9 mouse cellular contexts compared by ENCODE assay signal in the genomic region with DNA sequence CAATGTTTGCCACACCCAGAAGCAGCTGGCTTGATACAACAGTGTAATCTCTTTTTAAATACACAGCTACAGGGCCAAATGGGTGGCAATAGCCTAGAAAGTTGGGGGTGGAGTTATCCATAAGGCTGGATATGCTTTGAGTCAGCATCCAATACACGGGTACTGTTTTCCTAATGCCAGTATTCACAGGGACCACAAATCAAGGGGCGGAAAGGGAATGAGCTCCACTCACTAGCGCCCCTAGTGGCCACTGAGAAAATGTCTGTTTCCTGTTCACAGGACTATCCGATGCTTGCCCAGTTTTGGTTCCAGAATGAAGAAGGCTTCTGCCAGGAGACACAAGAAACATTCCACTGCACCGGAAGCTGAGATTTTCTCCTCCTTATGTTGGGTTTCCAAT. TPM values are rescaled to one million over a fixed set of nuclear protein-coding genes. Genes with fewer than 3 reads are reported as not detected.
DNase-seq lines count a peak whose midpoint lies in the region; ATAC-seq and TF ChIP-seq lines count a peak whose summit lies in the region.
"Had no signal": no experiment of that assay in that cellular context is flagged by ENCODE, and none has a peak within 500 bp of the region (broad histone marks: within the 10 kb centered on the region; RNA-seq: fewer than 3 reads in every experiment).

No protein-coding gene starts in this region.

- ATAC-seq in cerebellum, adult (ENCODE audit: insufficient number of reproducible peaks, low FRiP score, low TSS enrichment): no peak
- ATAC-seq in hindbrain, embryonic 16.5 days: 0 out of 2 replicates have a peak, but pooled peaks have one; percentile 37

- H3K27ac ChIP-seq in thymus, adult 2 months (ENCODE audit: control insufficient read depth, insufficient read depth, low read length): no peak overlapping the region
- no peak overlapping the region for H3K27ac ChIP-seq in hindbrain, embryonic 16.5 days (ENCODE audit: low read depth, low read length)
- H3K27ac ChIP-seq: hindbrain, embryonic 15.5 days had no signal

- TF ChIP-seq CTCF in thymus, adult 2 months (IDR thresholded peaks at IDR 0.05; ENCODE audit: borderline replicate concordance, control insufficient read depth, extremely low read depth, insufficient read depth, low read length, poor library complexity): no peak

- H3K27me3 ChIP-seq in thymus, adult 2 months (ENCODE audit: control insufficient read depth, insufficient read depth, low read length): no peaks in the 10 kb centered on the region
- H3K27me3 ChIP-seq in hindbrain, embryonic 16.5 days (replicated peaks; ENCODE audit: control insufficient read depth, insufficient read depth, low read length): no peaks in the 10 kb centered on the region
- H3K27me3 ChIP-seq in splenic B cell, adult 2 months (ENCODE audit: control insufficient read depth, insufficient read depth, low read length, poor library complexity, severe bottlenecking): no peaks in the 10 kb centered on the region
- H3K27me3 ChIP-seq: hindbrain, embryonic 15.5 days had no signal

- no peak overlapping the region for H3K4me2 ChIP-seq in hindbrain, embryonic 16.5 days (ENCODE audit: low read length)
- H3K4me2 ChIP-seq: hindbrain, embryonic 15.5 days had no signal

- no peak overlapping the region for H3K9ac ChIP-seq in hindbrain, embryonic 16.5 days (ENCODE audit: low read depth, low read length)
- H3K9ac ChIP-seq: hindbrain, embryonic 15.5 days had no signal

- H3K4me1 ChIP-seq in thymus, adult 2 months (replicated peaks; ENCODE audit: control insufficient read depth, insufficient read depth, low read length): no peaks in the 10 kb centered on the region
- no peaks in the 10 kb centered on the region for H3K4me1 ChIP-seq in hindbrain, embryonic 16.5 days (ENCODE audit: control insufficient read depth, insufficient read depth, low read depth, low read length)
- H3K4me1 ChIP-seq: hindbrain, embryonic 15.5 days had no signal

- WGBS in thymus, adult 2 months: 34% methylated on average over 5 of the region's 5 CpGs
- 19% methylated on average over 5 of the region's 5 CpGs for WGBS in hindbrain, embryonic 16.5 days

- H3K9me3 ChIP-seq in hindbrain, embryonic 16.5 days (ENCODE audit: control insufficient read depth, low read length): no peaks in the 10 kb centered on the region
- H3K9me3 ChIP-seq: hindbrain, embryonic 15.5 days had no signal

- H3K36me3 ChIP-seq in thymus, adult 2 months (ENCODE audit: control insufficient read depth, insufficient read depth, low read length): no peaks in the 10 kb centered on the region
- no peaks in the 10 kb centered on the region for H3K36me3 ChIP-seq in hindbrain, embryonic 16.5 days (ENCODE audit: control insufficient read depth, insufficient read depth, low read length)
- H3K36me3 ChIP-seq in splenic B cell, adult 2 months (ENCODE audit: control insufficient read depth, insufficient read depth, low read length, poor library complexity, severe bottlenecking): no peaks in the 10 kb centered on the region
- H3K36me3 ChIP-seq: hindbrain, embryonic 15.5 days had no signal

- peak; percentile 57 for DNase-seq in cerebellum, adult 11 months
- DNase-seq in thymus, adult 2 months: peak; percentile 63
- no peak for DNase-seq in thymus, adult 18-20 months
- DNase-seq in embryo, embryonic 10 days (ENCODE audit: low spot score): peak; percentile 73
- peak; percentile 72 for DNase-seq in lung, postnatal 36 days
- DNase-seq in splenic B cell, adult 2 months (ENCODE audit: low read depth, low spot score): peak; percentile 70

- TF ChIP-seq POLR2A in thymus, adult 2 months (IDR thresholded peaks at IDR 0.05; ENCODE audit: control insufficient read depth, extremely low read depth, insufficient read depth, low read length, poor library complexity): no peak

- no peak overlapping the region for H3K4me3 ChIP-seq in thymus, adult 2 months (ENCODE audit: control insufficient read depth, insufficient read depth, low read length)
- no peak overlapping the region for H3K4me3 ChIP-seq in hindbrain, embryonic 16.5 days (ENCODE audit: low read length)
- H3K4me3 ChIP-seq: hindbrain, embryonic 15.5 days had no signal

RNA-seq across cellular contexts. Expression of a gene that starts 7.3 kb away (rescaled TPM):
- polyA plus RNA-seq in thymus, adult 2 months (2012; rRNA removed): 355 and 394 TPM in 2 replicates
- 1.9 and 2.1 TPM in 2 replicates for polyA plus RNA-seq in hindbrain, embryonic 16.5 days (2015; fragmentation: Nextera tagmentation; extraction: Ambion mirVana)

RNA-seq across cellular contexts. Expression of a gene that starts 54.6 kb away (rescaled TPM):
- polyA plus RNA-seq in thymus, adult 2 months (2012; rRNA removed): 63.8 and 70.7 TPM in 2 replicates
- 34.8 and 37.0 TPM in 2 replicates for polyA plus RNA-seq in hindbrain, embryonic 16.5 days (2015; fragmentation: Nextera tagmentation; extraction: Ambion mirVana)

Comparison
In these comparisons a context has a peak if more than half of its experiments do, and no peak if none do; other contexts are left out.
1. DNase-seq: peak in cerebellum, adult 11 months (single experiment), thymus, adult 2 months (single experiment), embryo, embryonic 10 days (single experiment), lung, postnatal 36 days (single experiment) and splenic B cell, adult 2 months (single experiment); none in thymus, adult 18-20 months (0 of 2).
2. RNA of a gene that starts 7.3 kb away (polyA plus RNA-seq): 355 to 394 TPM in thymus, adult 2 months; 1.9 to 2.1 TPM in hindbrain, embryonic 16.5 days; every median in the first group is over 100 times any median in the second.